Mouse (Mus musculus) mature B cell (primary cell): ENCODE measurements around the gene Syt1.

Source experiments
- in situ Hi-C: fragments of 300-500 bp; cut with MboI; formaldehyde crosslinking; loops from 2 replicates; pipeline ENCODE4 v1.14.3; 2019

Syt1 gene

DNA sequence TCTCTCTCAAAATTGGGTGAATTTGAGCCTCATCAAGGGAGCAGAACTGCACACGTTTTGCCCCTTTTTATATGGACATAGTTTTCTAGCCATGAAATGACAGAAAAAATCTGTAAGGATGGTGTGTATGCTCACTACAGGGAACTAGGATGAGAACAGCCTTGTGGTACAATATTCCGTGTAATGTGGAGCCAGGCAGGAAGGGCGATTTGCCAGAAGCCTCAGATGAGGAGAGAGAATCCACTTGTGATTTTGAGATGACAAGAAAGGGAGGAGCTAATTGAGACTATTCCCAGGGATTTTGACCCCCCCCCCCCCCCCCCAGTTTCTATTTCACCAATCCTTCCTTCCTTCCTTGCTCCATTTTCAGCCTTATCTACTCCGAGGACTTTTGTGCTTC, 431.4 kb downstream of the Syt1 start:
- in situ Hi-C loops, result no loop called here

DNA sequence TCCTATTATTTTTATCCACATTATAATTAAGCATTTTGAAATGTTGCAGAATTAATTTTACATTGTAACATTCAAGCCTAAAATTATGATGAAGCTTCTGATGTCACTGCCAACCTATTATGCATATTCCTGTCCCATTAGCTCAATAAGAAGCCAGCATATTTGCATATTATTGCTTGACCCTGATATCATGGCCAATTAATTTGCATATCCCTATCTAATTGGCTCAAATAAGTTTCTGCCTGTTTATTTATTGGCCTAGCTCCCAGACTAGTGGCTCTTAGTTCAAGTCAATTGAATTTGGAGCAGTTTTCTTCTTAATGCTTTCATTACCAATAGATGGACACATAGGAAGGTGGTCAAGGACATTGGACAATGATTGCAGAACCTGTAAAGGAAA, 433.2 kb downstream of the Syt1 start:
- in situ Hi-C loops, result no loop called here

DNA sequence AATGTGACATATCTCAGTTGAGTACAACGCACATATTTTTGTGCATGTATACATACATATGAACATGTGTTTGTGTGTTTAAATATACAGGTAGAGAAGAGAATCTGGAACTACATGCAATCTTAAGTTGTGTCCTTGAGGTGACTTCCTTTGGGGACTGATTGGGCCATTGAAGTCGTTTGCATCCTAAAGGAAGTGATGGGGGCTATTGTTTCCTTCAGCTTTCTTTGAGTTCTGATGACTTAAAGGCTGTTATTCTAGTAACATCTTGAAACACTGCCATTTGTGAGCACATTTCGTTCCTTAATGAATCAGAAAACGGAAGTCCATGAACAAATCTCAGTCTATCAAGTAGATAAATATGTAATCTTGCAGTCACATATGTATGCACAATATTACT, 438.0 kb downstream of the Syt1 start:
- in situ Hi-C loops, result no loop called here

DNA sequence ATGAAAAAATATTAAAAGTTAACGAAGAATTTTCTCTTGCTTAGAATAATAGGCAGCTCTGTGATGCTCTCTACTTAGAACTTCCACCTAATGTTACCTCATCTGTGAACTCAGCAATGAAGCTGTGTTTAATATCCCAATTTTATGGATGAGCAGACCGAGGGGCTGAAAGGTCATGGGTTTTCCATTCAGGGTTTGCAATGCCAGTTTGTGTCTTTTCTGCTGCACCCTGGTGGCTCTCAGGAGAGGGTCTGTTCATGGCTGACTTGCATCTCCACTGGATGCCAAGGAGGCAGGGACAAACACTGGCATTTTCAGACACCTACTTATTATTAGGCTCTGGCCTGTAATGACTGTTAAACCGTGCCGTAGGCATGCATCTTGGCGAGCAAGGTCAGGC, 439.7 kb downstream of the Syt1 start:
- in situ Hi-C loops, result no loop called here

DNA sequence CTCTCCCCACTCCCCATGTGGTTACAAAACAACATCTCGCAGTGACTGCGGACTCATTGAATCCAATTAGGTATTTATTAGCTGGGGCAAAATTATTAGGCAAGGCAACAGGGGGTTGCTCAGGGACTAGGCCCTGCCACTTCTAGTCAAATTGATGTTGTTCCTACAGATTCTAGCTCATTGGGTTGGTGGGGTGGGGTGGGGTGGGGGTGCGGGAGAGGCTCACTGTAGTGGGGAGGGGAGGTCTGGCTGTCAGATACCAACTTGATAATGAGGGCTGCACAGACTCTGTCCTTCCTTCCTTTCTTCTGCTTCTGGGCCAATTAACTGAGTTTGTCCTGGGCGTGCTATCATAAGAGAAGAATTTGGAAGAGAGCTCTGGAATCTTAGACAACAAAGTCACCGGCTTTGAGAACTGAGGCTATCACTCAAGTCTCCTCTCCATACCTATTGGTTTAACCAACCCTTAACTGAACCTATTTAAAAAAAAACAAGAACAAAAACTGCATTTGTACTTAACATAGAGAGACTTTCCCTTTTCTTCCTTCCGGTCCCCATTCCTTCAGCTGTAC, 441.1 kb downstream of the Syt1 start:
- in situ Hi-C loops, result no loop called here

DNA sequence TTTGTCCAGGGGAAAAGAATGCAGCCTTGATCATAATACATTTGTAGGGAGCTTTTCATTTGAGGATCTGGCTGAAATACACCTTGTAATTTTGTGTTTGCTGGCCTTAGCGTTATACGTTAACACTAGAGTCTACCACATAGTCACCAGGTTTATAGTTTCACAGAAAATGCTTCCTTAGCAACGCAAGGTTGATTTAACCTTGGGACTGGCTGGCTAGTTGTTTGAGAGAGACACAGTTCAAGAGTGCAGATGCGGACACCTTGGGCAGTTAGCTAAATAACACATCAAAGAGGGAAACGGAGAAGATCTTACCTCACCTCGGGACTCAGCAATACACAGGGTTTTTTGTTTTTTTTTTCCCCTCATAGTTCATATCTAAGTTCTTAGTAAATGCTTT, 441.9 kb downstream of the Syt1 start:
- in situ Hi-C loops, result no loop called here

DNA sequence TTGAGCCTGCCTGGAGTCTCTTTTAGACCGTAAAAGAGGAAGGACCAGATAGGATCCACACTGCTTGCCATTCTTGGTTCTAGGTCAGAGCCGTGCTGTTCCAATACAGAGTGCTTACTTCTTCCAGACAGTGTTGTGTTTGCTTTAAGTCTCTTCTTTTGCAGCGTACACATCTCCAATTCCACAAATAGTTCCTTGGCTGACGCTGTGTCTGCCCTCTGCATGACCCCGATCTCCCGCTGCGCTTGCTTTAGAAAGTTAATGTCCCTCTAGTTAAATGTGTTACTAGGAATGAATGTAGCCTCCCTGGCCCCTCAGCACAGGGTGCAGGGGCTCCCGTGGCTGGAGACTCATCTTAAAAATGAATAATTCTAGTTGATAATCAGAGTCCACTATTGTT, 442.6 kb downstream of the Syt1 start:
- in situ Hi-C loops, result no loop called here

DNA sequence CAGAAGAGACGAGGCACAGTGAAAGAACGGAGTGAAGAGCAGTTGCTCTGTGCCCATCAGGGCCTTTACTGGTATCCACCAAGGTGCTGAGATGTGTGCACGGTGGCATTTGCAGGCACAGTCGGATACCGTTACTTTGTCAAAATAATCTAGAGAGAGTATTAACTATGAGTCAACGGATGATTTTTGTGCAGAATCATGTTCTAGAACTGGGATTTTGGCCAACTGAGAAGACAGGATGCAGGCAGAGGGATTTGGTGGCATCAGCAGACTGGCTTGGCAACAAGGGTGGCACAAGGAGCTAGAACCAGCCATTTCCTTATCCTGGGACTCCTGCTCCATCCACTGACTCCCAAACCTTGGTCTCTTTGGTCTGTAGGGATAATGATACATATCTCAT, 443.3 kb downstream of the Syt1 start:
- in situ Hi-C loops, result no loop called here

DNA sequence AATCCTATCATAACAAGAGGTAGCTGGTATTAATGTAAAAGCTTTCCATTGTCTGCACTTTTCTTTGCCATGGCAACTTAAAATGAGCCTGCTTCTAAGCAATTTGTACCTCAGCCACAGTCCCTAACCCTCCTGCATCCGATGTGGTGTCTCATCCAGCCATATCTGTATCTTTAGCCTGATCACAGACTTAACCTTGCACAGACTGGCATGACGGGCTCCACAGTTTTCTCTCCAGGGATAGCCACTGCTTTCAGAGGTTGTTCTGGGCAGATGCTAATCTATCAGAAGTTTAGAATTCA, 451.2 kb downstream of the Syt1 start:
- in situ Hi-C loops, result no loop called here

DNA sequence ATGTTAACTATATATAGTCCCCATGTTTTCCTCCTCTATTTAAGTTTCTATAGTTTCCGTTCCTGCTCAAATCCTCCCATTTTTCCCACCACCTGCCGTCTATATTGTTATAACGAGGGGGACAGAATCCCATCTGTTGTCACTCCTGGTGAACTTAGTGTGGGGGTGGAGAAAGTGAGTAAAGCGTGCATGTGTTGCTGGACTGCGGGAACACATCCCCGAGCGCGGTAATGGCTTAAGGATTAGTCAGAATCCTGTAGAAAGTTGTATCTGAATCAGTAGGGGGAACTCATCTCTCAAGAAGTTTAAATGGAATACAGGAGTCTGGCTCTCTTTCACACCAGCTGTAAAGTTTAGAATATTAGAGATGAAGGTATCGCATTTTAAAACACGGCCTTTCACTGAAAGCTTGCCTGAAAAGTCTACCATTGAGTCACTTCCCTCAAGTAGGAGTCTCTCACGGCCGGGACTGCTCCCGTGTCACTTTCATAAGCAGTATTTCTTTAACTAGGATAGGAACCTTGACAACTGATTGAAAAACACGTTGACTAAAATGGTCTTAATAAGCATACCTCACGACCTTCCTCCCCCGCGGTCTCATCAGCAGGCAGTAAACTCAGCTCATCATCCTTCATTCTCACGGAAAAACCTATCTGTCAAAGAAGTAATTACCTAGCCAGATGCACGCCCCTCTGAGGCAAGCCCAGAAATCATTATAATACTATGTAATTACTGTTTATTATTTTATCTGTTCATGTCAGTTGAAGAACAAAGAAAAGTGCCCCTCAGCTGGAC, 451.8 kb downstream of the Syt1 start:
- in situ Hi-C loops, result no loop called here

DNA sequence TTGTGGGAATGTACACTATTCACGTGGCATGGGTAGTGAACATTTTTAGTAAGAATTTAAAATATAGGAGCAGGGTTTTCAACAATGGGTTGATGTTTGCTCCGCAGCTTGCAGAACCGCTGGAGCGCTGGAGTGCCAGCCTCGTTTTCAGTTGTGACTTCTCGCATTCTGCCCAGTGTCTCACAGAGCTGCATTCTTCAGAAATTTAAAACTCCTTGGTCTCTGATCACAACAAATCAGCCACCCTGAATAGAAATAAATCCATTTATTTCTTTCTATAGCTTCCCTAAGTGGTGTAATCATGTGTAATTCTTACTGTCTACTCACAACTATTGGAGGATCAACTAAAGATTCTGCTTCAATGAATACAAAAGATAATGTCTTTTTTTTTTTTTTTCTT, 458.2 kb downstream of the Syt1 start:
- in situ Hi-C loops, result no loop called here

DNA sequence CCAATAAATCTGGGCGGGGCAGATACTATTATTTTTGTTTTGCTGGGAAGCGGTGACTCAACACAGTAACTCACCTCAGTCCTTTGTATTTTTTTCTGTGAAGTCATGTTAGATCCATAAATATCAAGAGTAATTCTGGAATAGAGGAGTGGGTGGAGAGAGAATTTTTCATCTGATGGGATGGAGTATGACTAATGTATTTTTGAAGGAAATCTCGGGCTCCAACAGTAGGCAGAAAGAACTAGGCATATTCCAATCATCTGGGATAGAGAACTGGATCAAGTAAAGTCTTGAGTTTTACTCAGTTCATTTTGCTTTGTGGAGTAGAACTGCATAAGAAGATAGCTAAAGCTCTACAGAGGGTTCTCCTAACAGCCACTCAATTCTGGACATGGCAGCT, 465.1 kb downstream of the Syt1 start:
- in situ Hi-C loops, result no loop called here

DNA sequence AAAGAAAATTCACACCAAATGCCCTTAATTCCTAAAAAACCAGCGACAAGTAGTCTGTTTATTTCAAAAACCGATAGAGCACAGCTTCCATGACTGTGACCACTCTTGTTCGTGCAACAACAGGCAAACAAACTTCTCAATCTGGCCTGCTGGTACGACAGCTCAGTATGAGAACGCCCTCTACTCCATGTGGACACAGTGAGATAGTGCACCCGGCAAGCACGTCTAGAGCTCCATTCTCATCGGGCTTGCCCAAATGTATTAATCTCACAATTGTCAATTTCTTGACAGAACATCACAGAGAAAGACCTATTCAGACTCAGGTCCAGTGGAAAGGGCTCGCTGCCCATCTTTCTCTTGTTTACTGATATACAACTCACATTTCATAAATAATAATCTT, 469.2 kb downstream of the Syt1 start:
- in situ Hi-C loops, result no loop called here

DNA sequence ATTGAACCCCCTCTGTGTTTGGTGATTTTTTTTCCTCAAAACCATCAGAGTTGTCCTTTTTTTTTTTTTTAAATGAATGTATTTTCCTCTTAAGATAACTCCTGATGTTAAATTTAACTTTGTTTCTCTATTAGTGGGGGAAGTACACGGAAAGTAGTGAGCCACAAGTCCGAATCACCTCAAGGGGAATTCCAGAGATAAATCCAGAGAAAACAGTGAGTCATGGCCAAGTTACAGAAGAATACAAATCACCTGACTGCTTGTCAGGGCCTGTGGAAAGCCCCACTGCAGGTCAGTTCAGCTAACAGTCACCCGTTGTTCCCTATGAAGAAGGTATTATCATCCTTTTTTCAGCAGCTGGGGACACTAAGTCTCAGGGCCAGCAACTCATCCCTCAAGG, 472.2 kb downstream of the Syt1 start:
- in situ Hi-C loops, result no loop called here

DNA sequence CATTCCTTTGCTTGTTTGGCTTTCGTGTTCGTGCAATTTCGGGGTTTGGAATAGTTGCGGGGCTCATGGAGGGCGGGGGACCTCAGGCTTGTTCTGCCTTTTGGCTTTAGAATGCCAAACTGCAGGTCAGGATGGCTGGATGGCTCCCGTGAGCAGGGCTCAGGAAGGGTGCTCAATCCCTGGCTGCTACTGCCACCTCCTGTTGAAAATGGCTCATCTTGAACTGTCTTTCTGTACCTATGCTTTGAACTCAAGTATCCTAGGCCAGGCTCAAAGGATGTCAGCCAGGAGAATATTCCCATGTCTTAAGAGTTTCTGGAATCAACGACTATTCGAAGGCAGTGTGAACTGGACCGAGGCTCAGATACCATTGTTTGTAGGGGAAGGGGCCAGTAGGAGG, 473.1 kb downstream of the Syt1 start:
- in situ Hi-C loops, result no loop called here

DNA sequence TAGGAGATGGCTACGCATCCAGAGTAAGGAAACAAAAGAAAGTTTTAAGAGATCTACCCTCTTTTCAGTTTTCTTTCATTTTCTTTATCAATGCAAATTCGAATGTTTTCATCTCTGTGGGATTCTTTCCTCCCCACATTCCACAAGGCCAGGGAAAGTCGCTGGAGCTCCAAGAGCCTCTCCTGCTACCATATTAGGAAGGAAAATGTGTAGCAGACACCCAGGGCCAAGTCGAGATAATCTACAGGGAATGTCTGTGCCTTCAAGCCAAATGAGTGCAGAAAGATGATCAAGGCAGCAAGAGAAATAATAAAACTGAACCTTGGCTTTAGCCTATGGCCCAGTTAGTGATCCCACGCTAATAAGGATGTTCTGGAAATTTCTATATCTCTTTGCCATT, 474.9 kb downstream of the Syt1 start:
- in situ Hi-C loops, result no loop called here

DNA sequence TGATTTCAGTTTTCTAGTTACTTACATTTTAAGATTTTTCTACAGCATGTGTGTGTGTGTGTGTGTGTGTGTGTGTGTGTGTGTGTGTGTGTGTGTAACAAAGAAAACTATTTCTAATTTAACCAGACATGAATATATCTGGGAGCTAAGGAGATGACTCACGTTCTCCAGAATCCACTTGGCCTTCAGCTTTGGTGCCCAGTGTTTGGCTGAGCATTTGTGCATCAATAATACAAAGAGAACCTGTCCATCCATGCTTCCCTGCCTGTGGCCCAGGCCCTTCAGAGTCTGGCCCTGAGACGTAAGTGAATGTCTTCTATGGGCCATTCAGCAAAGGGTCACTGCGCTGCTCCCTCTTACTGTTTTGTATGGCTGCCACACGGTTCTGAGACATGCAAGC, 476.7 kb downstream of the Syt1 start:
- in situ Hi-C loops, result no loop called here

DNA sequence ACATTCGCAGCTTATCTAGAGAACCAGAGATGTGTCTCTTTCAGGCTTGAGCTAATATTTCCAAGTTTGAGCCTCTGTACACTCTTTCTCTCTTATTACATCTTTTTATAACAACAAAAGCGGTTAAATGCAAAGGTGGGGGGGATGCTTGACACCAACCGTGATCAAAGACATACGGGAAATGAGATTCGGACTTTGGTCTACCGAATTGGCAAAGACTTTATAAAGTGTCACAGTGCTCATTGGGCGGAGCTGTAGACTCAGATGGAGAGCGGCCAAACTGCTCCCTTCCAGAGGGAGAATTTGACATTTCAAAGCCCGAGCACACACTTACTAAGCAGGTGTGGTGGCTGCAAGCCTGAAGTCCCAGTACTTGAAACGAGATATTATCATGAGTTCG, 477.9 kb downstream of the Syt1 start:
- in situ Hi-C loops, result no loop called here

DNA sequence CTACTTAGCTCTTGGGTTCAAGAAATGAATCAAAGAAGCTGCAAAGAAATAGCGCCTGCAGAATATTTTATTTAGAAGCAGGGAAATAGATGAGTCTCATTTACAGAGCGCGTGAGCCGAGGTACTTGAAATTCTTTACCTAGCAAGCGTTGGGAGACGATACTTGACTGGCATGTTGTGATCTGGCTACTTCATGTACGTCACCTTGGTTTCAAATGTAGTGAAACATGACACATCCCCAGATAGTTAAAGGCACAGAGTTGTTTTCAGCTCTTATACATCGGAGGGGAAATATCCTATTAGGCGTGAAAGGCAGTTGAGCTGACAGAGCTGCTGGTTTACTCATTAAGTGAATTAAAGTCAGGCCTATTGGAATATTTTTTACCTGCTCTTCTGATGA, 478.5 kb downstream of the Syt1 start:
- in situ Hi-C loops, result no loop called here

DNA sequence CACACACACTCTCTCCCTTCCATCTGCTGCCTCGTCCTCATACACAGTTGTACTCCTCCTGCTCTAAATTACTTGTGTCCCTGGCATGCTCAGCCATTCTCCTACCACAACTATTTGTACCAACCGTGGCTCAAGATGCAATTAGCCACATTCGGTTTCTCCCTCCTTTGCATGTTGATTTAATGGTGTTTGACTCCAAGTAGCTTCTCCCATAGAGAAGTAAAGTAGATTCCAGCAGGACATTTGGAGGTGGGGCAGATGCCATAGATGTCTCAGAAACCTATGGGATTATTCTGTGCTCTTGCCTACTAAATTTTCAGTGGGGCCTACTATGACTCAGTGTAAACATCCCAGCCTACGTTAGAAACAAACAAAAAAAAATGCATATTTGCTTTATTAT, 479.1 kb downstream of the Syt1 start:
- in situ Hi-C loops, result no loop called here

DNA sequence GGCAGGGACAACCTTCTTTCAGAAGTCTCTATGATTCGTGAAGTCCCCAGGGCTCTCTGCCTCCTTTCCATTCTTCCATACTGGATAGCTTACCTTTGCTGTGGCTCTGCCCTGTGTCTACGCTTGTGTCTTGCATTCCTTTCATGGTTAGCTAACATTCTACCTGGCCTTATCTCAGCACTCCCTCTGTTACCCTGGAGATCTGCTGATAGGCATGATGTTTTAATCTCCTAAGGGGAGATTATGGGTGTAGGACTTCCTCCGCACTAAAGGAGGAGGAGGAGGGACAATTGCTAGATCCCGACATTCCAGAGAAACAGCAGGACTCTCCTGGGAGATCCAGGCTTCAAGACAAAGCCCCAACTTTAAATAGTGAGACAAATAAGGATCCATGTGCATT, 479.7 kb downstream of the Syt1 start:
- in situ Hi-C loops, result no loop called here

DNA sequence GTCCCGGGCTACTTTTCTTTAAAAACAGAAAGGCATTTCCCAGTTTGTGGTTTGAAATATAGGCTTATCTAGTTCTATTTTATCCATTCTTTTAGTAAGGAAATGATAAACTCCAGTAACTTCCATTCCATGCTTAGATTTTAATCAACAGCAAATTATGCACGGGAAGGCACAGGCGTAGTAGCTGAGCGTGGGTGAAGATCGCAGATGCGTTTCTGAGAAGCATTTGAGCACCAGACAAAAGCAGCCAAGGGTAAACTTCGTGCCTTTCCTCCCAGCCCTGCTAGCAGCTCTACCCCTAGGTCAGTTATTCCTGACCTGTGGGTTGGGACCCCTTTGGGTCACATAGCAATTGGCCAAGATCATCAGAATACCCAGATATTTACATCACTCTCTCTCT, 482.4 kb downstream of the Syt1 start:
- in situ Hi-C loops, result no loop called here

DNA sequence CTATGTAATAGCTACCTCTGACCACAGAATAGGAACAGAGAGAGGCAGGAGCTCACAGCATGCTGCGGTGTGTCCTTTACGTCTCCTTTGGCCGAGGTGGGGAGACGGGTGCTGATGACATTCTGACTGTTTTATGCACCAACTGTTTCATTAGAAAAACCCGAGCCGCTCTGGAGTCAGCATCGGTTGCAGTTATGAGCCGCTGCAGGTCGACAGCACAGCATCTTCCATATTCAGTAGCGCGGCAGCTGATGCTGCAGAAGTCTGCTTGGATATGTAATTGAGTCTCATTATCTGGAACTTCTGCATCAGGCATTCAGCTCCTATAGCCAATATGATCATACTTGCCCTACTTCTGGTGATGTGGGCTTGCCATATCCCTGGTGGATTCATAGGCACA, 485.3 kb downstream of the Syt1 start:
- in situ Hi-C loops, result no loop called here

DNA sequence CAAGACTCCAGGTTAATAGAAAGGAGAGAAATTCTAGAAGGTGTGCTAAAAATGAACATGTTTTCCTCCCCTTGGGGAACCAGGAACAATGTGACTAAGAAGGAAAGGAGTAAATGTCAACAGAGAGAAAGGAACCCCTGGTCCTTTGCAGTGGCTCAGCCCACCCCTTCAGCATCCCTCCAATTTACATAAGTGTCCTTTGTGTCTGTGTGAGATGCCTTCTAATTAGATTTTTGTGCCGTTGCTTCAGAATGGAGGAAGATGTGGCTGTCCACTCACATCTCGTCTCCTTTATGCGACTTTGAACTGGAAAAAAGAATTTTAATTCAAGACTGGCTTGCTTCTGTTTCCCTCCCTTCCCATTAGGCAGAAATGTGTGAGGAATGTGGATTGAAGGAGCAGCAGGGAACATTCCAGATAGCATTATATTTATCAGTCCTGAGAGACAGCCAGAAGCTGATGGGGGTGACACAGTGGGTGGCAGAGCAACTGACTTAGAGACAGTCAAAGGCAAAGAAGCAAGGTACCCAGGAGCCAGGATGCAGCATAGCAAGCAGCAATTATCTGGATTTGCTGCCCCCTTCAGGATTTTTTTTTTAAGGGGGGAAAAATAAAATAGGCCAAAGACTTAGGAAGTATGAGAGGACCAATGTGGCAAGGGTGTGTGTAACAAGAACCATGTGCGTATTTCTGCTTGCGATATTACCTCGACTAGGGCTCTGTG, 486.3 kb downstream of the Syt1 start:
- in situ Hi-C loops, result no loop called here
